Mouse (Mus musculus): ENCODE results near the gene Ftsj3.

- TF ChIP-seq GATA1 (IDR thresholded peaks at IDR 0.05; ENCODE audit: low read length) (no peak), TAL1 (IDR thresholded peaks at IDR 0.05; ENCODE audit: low read length) (no peak)
Observed at GRCm38 (mm10) chr11:106254767-106255166, 1.1 kb downstream of the Ftsj3 start.

Data from erythroblast, embryonic 14.5 days (primary cell).